Mouse (Mus musculus): Measurements from ENCODE around the gene Tagap.

Gene Tagap

DNA sequence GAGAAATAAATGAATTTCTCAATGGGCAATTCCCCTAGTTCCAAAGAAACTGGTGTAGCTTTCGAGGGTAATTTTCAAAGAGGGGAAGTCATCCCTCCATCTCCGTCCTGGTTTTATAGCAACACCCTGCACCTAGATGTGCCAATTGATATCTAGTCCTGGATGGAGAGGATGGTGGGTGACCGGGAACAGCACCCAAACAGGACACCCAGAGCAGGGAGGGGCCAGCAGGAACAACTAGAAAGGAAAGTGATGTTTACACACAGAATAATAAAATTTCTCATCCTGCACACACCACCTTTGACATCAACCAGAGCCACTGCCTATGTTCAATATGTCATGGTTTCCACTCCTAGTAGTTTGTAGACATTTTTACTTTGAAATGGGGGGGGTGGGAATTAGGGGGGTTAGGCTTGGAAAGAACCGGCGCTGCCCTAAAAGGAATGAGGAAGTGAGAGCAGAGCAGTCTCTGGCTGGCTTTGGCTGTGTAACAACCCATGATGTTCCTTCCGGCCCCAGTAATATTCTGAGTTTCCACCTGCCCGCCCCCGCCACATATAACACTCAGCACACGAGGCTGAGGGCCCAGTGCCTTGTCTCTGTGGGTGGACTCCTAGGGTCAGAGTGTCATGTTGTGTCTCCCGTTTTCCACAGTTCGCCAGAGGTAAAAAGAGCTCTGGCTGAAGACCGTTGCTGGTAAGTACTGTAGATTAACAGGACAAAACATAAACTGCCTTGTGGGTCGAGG is at the start of gene Tagap:
TSS of gene Tagap (plus strand) at position 588 of the 748 bp plus-strand sequence.
- peak; percentile 28 for DNase-seq (ENCODE audit: low spot score)

- no peak for DNase-seq (ENCODE audit: low spot score)
Measured at GRCm38 (mm10) chr17:7876541-7876940, 49.3 kb upstream of the Tagap start.

DNA sequence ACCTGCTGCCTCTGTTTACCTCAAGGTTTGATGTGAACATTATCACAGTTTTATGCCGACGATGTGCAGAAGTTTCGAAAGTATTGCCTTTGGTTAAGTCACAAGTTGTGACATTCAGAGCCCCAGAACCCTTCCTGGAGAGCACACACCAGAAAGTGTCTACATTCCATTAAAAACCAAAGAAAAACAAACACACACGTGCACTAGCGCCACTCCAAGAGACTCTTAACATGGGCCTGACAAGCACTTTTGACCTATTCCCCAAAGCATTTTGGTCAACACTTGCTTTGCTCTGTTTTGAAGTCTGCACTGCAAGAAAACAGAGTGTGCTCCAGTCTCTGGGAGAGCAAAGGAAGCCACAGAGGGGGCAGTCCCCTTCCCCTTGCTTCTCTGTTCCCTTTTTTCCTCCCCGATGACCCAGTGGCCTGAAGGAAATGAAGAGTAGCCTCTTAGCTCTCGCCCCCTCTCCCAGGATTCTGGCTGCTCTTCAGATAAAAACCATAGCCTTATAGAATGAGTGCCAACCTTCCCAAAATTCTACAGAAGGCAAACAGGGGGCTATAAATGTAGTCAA is 48.5 kb upstream of the Tagap start:
- DNase-seq (ENCODE audit: low spot score): no peak

GRCm38 (mm10) chr17:7877878-7878277 is 47.9 kb upstream of the Tagap start:
- no peak for DNase-seq (ENCODE audit: low spot score)

DNA sequence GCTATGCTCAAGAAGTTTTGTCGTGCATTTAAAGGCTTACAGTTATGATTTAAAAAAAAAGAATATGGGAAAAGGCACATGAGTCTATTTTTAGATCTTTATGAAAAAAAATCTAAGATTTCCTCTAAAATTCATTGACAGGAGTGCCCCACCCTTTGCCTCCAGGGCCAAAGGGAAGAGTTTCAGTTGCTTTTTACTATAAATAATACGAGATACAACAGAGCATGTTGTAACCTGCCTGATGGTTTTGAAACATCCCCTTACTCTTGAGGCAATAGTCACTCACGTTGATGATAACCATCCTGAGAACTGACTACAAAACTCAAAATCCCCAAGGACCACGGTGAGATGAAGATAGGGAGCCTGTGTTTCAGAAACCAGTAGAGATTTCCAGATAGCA is 46.3 kb upstream of the Tagap start:
- no peak for DNase-seq (ENCODE audit: low spot score)

GRCm38 (mm10) chr17:7883126-7883525 is 42.7 kb upstream of the Tagap start:
- no peak for DNase-seq (ENCODE audit: low spot score)

DNA sequence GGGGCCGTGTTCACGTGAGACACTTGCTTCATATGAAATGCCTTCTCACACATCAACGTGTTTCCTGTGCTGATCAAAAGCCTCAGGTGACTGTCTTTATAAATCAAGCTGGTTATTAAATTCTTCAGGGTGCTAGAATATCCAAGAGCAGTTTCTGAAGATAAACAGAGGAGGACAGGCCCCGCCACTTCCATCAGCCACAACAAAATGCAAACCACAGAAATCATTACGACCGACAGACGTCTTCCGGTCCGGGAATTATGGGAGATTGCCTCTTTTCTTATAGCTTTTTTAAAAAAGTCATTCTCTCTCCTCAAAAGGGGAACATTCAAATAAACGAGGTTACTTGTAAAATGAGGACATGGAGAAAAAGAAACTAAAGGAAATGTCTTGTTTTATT is 41.2 kb upstream of the Tagap start:
- DNase-seq (ENCODE audit: low spot score): no peak

DNA sequence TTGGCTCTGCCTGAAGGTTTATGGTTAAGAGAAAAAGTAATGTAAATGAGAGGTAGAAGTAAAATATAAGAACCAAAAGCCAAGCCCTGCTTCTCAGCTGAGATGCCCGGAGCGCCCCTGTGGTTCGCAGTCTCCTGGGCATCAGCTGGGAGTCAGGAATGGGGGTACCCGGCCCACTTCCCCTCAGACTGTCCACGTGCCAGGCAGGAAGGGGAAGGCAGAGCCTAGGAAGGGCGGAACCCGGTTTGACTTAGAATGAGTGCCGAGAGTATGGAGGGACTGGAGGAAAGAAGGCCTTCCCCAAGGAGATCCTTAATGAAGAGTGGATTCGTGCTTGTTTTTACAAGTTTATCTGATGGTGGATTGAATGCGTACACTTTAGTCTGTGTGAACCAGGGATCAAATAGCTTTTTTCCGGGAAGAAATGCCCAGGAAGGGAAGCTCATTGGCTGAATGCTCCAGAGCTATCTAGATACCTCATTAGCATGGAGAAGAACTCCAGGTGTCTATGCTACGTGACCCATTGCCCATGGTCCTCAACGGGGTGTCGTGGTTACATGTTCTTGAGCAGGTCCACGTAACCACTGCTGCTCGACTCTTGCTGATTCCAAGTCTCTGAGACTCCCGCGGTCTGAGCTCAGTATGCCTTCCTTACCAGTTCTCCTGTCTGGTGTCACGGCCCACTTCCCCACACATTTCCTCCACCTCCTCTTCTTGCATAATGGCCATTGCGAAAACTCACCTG is 38.6 kb upstream of the Tagap start:
- peak; percentile 1 for DNase-seq (ENCODE audit: low spot score)

DNA sequence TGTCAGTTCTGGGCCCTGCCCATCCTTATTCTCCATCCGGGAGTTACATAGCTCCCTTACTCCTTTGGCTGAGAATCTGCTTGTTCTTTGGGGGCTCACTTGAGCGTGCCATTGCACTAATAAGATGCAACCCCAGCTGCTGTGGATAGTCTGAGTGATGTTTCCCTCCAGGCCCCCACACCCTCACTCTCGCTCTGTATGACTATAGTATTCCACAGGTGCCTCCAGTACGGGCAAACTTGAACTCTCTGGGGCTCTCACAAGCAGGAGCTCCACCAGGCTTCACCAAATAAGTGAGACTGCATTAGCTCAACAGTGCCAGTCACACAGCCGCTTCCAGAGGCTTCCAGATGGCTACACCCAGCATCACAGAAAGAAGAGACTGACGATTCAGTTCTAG is 37.5 kb upstream of the Tagap start:
- no peak for DNase-seq (ENCODE audit: low spot score)

GRCm38 (mm10) chr17:7889026-7889425 is 36.8 kb upstream of the Tagap start:
- peak; percentile 1 for DNase-seq (ENCODE audit: low spot score)

DNA sequence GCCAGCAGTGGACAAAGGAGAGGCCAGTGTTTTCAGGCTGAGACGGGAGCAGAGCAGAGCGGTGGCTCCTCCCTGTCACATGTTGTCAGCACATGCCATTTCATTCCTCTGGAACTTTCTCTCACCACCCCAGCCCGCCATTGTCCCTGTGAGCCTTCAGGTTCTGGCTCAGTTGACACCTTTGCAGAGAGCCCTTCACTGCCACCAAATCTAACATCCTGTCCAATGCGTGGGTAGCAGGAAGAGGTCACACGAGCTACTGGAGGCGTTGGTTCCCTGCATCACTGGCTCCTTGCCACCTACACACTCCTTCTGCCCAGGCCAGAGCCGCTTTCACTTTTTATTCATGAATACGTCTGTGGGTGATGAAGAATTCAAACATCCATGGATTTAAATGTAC is 33.1 kb upstream of the Tagap start:
- DNase-seq (ENCODE audit: low spot score): peak; percentile 3

DNA sequence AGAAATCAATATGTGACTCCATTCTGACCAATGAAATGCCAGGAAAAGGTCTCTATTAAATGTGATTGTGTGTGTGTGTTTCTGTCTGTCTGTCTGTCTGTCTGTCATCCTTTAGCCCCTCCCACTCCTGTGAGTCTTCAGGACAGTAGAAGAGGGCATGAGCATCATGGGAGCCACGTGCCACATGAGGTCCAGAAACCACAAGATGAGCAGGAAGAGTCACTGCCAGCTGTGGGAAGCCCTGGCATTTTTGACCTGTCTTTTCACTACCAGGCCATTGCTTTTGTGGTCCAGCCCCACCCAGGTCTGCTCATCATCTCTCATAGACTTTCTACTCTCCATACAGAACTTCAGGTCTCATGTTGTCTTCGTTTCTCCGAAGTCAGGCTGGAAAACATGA is 31.7 kb upstream of the Tagap start:
- no peak for DNase-seq (ENCODE audit: low spot score)

GRCm38 (mm10) chr17:7896047-7896635 is 29.7 kb upstream of the Tagap start:
- DNase-seq (ENCODE audit: low spot score): no peak

DNA sequence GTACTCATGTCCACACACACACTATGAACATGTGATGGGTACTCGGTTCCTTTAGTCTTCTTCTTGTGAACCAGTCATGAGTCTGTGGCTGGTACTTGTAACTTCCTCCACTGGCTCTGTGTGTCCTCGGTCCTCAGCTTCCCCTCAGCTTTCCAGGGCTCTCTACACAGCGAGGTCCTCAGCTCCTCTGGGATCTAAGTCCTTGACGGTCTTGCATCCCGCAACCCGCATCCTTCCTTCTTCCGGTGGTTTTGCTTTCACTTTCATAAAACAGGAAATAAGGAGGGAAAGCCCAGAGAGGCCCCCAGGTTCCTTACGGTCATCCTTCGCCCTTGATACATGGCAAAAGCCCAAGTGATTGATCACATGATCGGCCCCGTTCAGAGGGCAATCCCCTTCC is 28.7 kb upstream of the Tagap start:
- DNase-seq (ENCODE audit: low spot score): no peak

GRCm38 (mm10) chr17:7897756-7898155 is 28.0 kb upstream of the Tagap start:
- no peak for DNase-seq (ENCODE audit: low spot score)

- peak; percentile 70 for DNase-seq (ENCODE audit: low spot score)
Measured at GRCm38 (mm10) chr17:7899233-7899632, 26.6 kb upstream of the Tagap start.

DNA sequence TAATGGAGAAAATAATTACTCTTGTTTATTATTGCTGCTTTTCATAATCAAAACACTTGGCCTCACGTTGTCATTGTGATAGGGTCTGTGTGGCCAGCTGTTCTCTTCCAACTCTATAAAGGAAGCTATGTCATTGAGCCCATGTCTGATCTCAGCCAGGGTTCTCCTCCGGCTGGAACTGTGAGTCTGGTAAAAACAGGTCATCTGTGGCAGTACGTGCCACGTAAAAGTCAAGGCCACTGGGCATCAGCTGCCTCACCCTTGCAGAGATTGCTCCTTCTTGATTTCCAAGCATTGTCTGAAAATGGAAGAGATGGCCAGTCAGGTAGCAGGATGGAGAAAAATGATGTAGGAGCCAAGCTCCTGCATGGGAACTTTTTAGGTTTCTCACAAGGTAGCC is 25.8 kb upstream of the Tagap start:
- DNase-seq (ENCODE audit: low spot score): peak; percentile 2

- DNase-seq (ENCODE audit: low spot score): no peak
Measured at GRCm38 (mm10) chr17:7901536-7901935, 24.3 kb upstream of the Tagap start.

GRCm38 (mm10) chr17:7902362-7902761 is 23.4 kb upstream of the Tagap start:
- peak; percentile 13 for DNase-seq (ENCODE audit: low spot score)

- no peak for DNase-seq (ENCODE audit: low spot score)
Measured at GRCm38 (mm10) chr17:7904992-7905391, 20.8 kb upstream of the Tagap start.

- no peak for DNase-seq (ENCODE audit: low spot score)
Measured at GRCm38 (mm10) chr17:7905936-7906685, 19.7 kb upstream of the Tagap start.

GRCm38 (mm10) chr17:7914596-7915227 is 11.1 kb upstream of the Tagap start:
- no peak for DNase-seq (ENCODE audit: low spot score)
